Mouse (Mus musculus): ENCODE measurements around the gene Gse1.
A peak's percentile ranks its signal among the peaks of the same experiment; 100 is the strongest.
"Not testable (repeated sequence)": the region's sequence is repeated elsewhere in the genome, so short reads cannot be mapped to it uniquely, and the experiment has no call there.

Gse1 gene

GRCm38 (mm10) chr8:120351332-120352071 is 123.2 kb downstream of the Gse1 start:
- DNase-seq, result no peak

GRCm38 (mm10) chr8:120352096-120352495 is 123.8 kb downstream of the Gse1 start:
- DNase-seq, result no peak

- no peak for DNase-seq
Observed at GRCm38 (mm10) chr8:120356067-120356466, 127.8 kb downstream of the Gse1 start.

- DNase-seq, result no peak
Observed at GRCm38 (mm10) chr8:120357504-120357903, 129.2 kb downstream of the Gse1 start.

GRCm38 (mm10) chr8:120361301-120361700 is 133.0 kb downstream of the Gse1 start:
- DNase-seq, result peak; percentile 67

GRCm38 (mm10) chr8:120363552-120364071 is 135.4 kb downstream of the Gse1 start:
- peak; percentile 91 for DNase-seq

- DNase-seq, result peak; percentile 74
Observed at GRCm38 (mm10) chr8:120364093-120364725, 136.0 kb downstream of the Gse1 start.

- DNase-seq, result peak; percentile 67
Observed at GRCm38 (mm10) chr8:120366840-120367239, 138.6 kb downstream of the Gse1 start.

- DNase-seq, result not testable (repeated sequence)
Observed at GRCm38 (mm10) chr8:120368191-120368590, 139.9 kb downstream of the Gse1 start.

GRCm38 (mm10) chr8:120368814-120369649 is 140.8 kb downstream of the Gse1 start:
- DNase-seq, result peak; percentile 97

- peak; percentile 89 for DNase-seq
Observed at GRCm38 (mm10) chr8:120369956-120370355, 141.7 kb downstream of the Gse1 start.

- no peak for DNase-seq
Observed at GRCm38 (mm10) chr8:120370461-120370860, 142.2 kb downstream of the Gse1 start.

GRCm38 (mm10) chr8:120371146-120371545 is 142.9 kb downstream of the Gse1 start:
- DNase-seq, result no peak

GRCm38 (mm10) chr8:120371725-120372457 is 143.6 kb downstream of the Gse1 start:
- DNase-seq, result no peak

GRCm38 (mm10) chr8:120372684-120373083 is 144.4 kb downstream of the Gse1 start:
- DNase-seq, result no peak

- DNase-seq, result no peak
Observed at GRCm38 (mm10) chr8:120373621-120374020, 145.4 kb downstream of the Gse1 start.

GRCm38 (mm10) chr8:120374070-120374469 is 145.8 kb downstream of the Gse1 start:
- no peak for DNase-seq

GRCm38 (mm10) chr8:120374514-120374913 is 146.3 kb downstream of the Gse1 start:
- no peak for DNase-seq

- peak; percentile 78 for DNase-seq
Observed at GRCm38 (mm10) chr8:120375170-120375569, 146.9 kb downstream of the Gse1 start.

- DNase-seq, result no peak
Observed at GRCm38 (mm10) chr8:120376215-120376614, 148.0 kb downstream of the Gse1 start.

- peak; percentile 66 for DNase-seq
Observed at GRCm38 (mm10) chr8:120376847-120377802, 148.9 kb downstream of the Gse1 start.
